Mouse (Mus musculus): ENCODE measurements around the gene Nectin2.

Nectin2 gene

GRCm38 (mm10) chr7:19685374-19685773, 64.9 kb downstream of the Nectin2 start:
- DNase-seq = no peak

- no peak for DNase-seq
These were observed 66.5 kb downstream of the Nectin2 start for GRCm38 (mm10) chr7:19683771-19684201.

- DNase-seq = no peak
These were observed 67.3 kb downstream of the Nectin2 start for GRCm38 (mm10) chr7:19682979-19683378.

GRCm38 (mm10) chr7:19681202-19681694, 69.0 kb downstream of the Nectin2 start, which contains the start of the genes Gm44805 and Apoc4:
Gm44805 (minus strand) TSS chr7:19681423.
Apoc4 (minus strand) TSS chr7:19681479.
- no peak for DNase-seq

DNA sequence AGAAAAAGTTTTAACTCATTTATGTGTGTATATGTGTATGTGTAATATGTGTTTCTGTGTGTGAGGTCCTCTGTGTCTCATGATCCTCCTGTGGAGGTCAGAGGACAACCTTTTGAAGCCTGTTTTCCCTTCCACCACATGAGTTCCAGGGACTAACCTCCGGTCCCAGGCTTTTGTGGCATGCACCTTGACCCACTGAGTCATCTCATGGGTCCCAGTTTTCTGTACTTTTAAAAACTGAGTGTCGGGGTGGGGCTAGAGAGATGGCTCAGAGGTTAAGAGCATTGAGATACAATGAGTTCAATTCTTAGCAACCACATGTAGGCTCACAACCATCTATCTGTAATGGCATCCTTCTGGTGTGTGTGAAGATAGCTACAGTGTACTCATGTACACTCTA, 69.6 kb downstream of the Nectin2 start:
- DNase-seq = no peak

- DNase-seq = no peak
These were observed 71.4 kb downstream of the Nectin2 start for GRCm38 (mm10) chr7:19678901-19679300.

GRCm38 (mm10) chr7:19677872-19678271, 72.4 kb downstream of the Nectin2 start, which contains the start of gene Apoc2:
Apoc2 (minus strand) TSS chr7:19677941.
- no peak for DNase-seq

- DNase-seq = no peak
These were observed 73.6 kb downstream of the Nectin2 start for GRCm38 (mm10) chr7:19676662-19677061.

DNA sequence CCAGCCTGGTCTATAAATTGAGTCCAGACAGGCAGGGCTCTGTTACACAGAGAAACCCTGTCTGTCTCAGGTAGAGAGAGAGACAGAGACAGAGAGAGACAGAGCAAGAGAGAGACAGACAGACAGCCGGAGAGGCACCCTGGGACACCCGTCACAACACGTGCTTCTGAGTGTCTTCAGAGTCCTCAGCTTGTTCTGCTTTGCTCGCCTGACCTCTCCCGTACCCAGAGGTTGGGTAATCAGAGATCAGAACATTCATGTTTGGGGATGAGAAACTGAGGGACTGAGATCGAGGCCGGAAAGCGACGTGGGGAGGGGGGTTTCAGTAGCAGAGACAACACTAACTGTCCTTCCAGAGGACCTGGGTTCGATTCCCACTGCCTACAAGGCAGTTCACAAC, 74.5 kb downstream of the Nectin2 start:
- no peak for DNase-seq

DNA sequence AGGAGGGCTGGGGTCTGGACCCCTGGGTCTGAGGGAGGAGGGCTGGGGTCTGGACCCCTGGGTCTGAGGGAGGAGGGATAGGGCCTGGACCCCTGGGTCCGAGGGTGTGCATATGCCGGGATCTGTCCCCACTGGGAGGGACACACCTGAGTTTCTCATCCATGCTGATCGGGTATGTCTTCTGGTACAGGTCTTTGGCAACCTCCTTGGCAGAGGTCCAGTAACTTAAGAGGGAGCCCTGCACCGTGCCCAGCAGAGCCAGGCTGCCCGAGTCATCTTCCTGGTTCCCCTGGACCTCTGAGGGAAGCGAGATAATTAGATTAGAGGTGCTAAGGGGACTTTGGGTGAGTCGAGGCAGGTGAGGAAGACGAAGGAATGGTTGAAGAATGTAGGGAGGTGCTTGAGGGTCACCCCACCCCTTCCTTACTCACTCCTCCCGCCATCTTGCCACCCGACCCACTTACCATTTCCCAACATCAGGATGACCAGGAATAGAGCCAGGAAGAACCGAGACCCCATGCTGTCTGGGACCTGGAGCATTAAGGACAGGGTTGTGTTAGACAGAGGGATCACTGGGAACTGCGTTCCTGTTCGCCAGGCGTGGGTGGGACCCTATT, 77.1 kb downstream of the Nectin2 start:
- no peak for DNase-seq

DNA sequence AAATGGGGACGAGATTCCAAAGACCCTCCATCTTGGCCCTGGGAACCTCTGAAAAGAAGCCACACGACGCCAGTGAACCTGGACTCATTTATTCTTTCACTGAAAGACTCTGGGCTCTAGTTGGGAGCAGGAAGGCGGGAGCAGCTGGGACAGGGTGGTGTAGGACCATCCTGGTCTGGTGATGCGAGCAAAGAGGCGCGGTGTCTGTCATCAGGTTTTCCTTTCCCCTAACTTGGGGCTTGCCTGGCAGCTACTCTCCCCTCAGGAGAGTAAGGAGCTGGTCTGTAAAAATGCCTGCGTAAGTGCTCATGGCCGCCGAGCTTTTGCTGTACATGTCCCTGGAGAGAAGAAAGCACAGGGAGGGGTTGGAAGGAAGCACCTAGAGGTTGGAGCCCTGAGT, 78.8 kb downstream of the Nectin2 start:
- no peak for DNase-seq

- DNase-seq = peak; percentile 91
These were observed 81.1 kb downstream of the Nectin2 start for GRCm38 (mm10) chr7:19668947-19669721.

DNA sequence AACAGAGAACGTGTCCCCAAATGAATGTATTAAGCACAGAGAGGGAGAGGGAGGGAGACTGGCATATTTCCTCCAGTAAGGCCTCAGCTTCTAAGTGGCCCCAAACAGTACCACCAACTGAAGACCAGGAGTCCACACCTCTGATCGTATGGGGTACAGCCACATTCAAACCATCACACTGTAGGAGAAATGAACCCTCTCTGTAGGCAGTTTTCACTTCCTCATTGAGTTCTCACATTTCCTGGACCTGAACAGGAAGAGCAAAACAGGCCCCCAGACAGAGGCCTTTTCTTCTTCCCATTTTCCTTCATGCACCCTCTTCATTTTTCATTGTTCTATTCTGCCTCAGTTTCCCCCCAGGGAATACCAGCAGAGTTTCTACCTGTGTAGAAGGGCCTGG, 82.8 kb downstream of the Nectin2 start:
- DNase-seq = no peak

DNA sequence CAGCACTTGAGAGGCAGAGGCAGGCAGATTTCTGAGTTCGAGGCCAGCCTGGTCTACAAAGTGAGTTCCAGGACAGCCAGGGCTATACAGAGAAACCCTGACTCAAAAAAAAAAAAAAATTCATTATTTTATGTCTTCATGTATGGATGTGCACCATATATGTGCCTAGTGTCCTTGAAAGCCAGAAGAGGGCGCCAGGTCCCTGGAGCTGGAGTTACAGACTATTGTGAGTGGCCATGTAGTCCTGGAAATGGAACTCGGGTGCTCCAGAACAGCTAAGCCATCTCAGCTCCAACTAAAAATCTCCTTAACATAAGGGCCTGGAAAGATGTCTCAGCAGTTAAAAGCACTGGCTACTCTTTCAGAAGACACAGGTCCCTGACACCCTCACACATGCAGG, 83.5 kb downstream of the Nectin2 start:
- no peak for DNase-seq

All from kidney, adult 18-20 months (tissue).